Mouse (Mus musculus): ENCODE data around the gene Rims3.

DNA sequence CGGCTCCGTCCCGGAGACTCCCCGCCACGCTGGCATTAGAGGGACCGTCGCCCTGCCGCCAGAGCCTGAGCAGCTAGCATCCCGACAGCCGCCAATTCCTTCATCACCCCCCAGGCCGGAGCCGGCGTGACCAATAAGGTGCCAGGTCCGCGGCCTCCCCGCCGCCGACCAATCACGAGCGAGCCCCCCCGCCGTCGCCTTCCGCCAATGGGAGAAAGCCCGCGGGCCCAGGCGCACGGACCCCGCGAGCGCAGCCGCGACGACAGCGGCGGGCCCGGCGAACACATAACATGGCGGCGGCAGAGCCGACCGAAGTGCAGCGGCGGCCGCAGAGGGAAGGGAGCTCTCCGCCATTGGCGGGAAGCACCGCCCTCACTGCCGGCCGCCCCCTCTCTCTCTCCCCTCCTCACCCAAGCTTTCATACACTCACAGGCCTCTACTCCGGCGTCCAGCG, 29.5 kb upstream of the Rims3 start:
- TF ChIP-seq CTCF (IDR thresholded peaks at IDR 0.05; ENCODE audit: low read depth, low read length) (no peak), POLR2A (IDR thresholded peaks at IDR 0.05; ENCODE audit: extremely low read depth, insufficient read depth, low read length) (peak; percentile 89)
